Mouse (Mus musculus): ENCODE measurements at regions not wholly inside any gene's neighbourhood (a gene's known extent, or its start where the extent isn't known, plus 50 kb on each side); places are given as distances from the start of the nearest gene placed in this dataset.

GRCm38 (mm10) chr19:49805636-49806397 is 872.6 kb downstream of the Sorcs1 start:
- H3K4me3 ChIP-seq (ENCODE audit: low read length) = no peak overlapping the region
- H3K4me2 ChIP-seq (ENCODE audit: low read depth, low read length) = no peak overlapping the region
- 38% methylated on average over 3 of the region's 3 CpGs for WGBS
- H3K27me3 ChIP-seq (ENCODE audit: control insufficient read depth, insufficient read depth, low read depth, low read length) = no peaks in the 10 kb centered on the region
- no peak for ATAC-seq (ENCODE audit: low read depth)
- no peak overlapping the region for H3K9ac ChIP-seq (ENCODE audit: low read length)
- H3K4me1 ChIP-seq (replicated peaks; ENCODE audit: control insufficient read depth, insufficient read depth, low read length) = no peaks in the 10 kb centered on the region
- H3K36me3 ChIP-seq (ENCODE audit: control insufficient read depth, insufficient read depth, low read length) = no peaks in the 10 kb centered on the region
- H3K27ac ChIP-seq (ENCODE audit: low read length) = no peak overlapping the region
- no peaks in the 10 kb centered on the region for H3K9me3 ChIP-seq (ENCODE audit: control insufficient read depth, low read length)
